Mouse (Mus musculus) ES-Bruce4 (cell line): ENCODE results near the gene Cdc42ep2.

Source experiments
- CTCF ChIP-seq: IDR thresholded peaks from one replicate; pipeline ENCODE4 v1.8.1; 2011; ENCODE audit warnings: low read depth, low read length
- EP300 ChIP-seq: IDR thresholded peaks from 2 replicates; pipeline ENCODE4 v1.6.1; 2011; ENCODE audit warnings: low read depth, low read length; ENCODE audit not compliant: insufficient read depth
- POLR2A ChIP-seq: IDR thresholded peaks from one replicate; pipeline ENCODE4 v1.8.1; 2011; ENCODE audit warnings: low read length; ENCODE audit not compliant: insufficient read depth

DNA sequence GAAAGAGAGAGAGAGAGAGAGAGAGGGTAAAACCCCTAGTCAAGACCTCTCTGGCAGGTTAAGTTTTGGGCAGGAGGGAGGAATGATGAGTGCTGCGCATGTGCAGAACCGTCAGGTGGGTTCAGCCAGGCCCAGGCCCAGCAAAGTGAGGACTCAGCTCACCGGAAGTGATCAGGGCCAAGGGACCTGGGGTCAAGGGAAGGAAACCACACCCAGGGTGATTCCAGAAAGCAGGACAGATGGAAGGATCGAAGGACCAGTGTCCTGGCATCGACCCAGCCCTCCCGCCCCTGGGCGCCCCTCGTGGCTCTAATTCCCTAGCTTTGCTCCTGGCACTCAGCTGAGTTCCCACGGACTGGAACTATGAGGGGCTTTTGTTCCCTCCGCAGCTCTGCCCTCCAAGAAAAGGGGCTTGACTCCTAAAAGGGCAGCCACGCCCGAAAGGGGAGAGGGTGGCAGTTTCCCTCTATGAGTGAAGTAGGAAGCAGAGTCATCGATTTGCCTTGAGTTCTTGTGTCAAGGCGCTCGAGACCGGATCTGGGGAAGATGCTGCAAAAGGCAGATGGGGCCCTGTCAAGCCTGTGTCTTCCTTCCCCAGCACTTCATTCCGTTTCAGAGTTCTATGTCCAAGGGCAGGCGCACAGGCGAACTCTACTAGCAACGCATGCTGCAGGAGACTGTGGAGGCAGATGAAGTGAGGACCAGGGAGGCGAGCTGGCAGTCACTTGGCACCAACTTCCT lies 12.6 kb upstream of the Cdc42ep2 start:
- no peak for TF ChIP-seq CTCF
- TF ChIP-seq POLR2A: no peak
- TF ChIP-seq EP300: no peak
